Mouse (Mus musculus) ZHBTc4 (cell line): Measurements from ENCODE around the gene Slc10a7.
"Not testable (repeated sequence)": the region's sequence is repeated elsewhere in the genome, so short reads cannot be mapped to it uniquely, and the experiment has no call there.

Experiments used
- DNase-seq: peaks from one replicate; pipeline ENCODE4 v3.0.0-alpha.2; 2011; ENCODE audit warnings: low read depth, low spot score

Gene Slc10a7

GRCm38 (mm10) chr8:78664306-78664940 is 155.3 kb downstream of the Slc10a7 start:
- DNase-seq: no peak

- no peak for DNase-seq
Measured at GRCm38 (mm10) chr8:78667399-78667798, 158.3 kb downstream of the Slc10a7 start.

DNA sequence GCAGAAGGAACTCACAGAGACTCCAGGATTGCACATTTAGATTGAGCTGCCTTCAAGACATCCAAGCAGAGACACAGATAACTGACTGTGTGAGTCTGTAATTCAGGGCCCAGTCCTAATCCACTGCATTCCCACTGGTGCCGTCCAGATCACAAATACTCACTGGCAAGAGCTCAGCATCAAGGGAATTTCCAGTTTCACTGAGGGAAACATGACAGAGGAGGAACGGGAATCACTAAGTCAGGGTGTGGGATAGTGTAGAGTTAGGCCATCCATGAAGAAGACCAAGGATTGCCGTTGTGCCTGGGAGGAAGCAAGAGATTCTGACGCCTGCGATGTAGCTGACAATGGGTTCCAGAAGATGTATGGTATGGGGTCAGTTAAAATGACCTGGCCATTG is 159.1 kb downstream of the Slc10a7 start:
- no peak for DNase-seq

DNA sequence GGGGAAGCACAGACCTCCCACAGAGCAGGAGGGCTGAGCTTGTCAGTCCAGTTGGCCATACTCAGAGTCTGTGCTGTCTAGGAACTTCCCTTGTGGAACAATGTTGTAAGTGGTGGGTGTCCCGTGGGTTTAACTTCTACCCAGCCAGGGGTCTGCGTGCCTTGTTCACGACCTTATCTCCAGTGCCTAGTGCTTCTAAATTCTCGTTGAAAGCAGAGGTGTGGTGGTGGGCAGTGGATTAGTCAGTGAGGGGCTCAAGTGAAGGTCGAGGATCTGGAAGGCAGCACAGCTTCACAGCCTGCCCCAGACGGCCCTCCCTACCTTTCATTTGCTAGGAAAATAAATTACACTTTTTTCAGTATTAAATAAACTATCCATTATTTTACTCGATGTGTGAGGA is 161.1 kb downstream of the Slc10a7 start:
- no peak for DNase-seq

GRCm38 (mm10) chr8:78678541-78679219 is 169.5 kb downstream of the Slc10a7 start:
- DNase-seq: no peak

DNA sequence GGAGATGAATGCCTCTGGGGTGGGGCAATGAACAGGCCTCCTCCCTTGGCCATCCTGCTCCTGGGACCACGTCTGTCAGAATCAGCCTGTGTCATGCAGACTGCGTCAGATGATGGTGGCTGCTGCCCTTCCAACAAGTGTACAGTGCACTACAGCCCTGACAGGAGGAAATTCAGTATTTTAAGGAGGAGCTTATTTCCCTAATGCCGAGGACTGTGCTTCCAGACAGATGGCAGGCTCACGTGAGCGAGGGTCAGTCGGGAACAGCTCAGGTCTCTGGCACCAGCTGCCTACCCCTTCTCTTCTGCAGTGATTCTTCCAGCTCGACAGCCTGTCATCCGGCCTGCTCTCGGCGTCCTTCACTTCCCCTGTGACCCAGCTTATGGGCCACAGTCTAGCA is 181.6 kb downstream of the Slc10a7 start:
- no peak for DNase-seq

GRCm38 (mm10) chr8:78698331-78698741 is 189.2 kb downstream of the Slc10a7 start:
- DNase-seq: no peak

GRCm38 (mm10) chr8:78703068-78703820 is 194.1 kb downstream of the Slc10a7 start:
- DNase-seq: no peak

GRCm38 (mm10) chr8:78705980-78706379 is 196.8 kb downstream of the Slc10a7 start:
- DNase-seq: no peak

GRCm38 (mm10) chr8:78709948-78710644 is 200.9 kb downstream of the Slc10a7 start:
- DNase-seq: no peak

DNA sequence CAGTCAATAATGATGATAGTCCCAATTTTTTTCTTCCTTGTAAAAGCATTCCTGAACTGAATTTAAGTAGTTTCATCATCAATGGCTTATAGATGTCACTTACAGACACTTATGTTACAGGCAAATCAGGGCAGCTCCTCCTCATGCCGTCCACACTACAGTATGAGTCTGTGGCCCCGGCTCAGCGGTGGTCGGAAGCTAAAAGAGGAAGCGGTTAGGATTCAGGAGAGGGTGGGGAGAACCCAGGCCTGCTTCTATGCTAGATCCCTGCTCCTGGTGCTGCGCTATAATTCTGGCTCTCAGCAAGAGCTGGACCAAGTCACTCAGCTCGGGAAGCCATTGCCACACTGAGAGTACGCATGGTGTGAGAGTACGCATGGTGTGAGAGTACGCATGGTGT is 201.8 kb downstream of the Slc10a7 start:
- DNase-seq: no peak

DNA sequence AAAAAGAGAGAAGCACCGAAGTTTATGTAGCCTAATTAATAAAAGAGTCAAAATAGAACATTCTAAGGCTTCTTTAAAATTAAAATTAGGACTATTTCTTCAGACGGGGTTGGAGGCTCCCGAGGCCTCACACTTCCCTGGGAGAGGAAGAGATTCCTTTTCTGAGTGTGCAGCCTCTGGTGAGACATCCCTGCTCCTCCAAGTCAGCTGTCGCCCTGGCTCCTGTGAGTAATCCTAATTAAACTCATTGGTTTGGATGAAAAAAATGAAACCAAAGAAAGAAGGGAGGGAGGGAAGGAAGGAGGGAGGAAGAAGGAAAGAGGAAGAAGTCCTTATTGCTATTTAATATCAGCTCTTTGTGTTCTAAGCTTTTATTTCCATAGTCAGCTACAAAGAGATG is 205.7 kb downstream of the Slc10a7 start:
- no peak for DNase-seq

- DNase-seq: no peak
Measured at GRCm38 (mm10) chr8:78716546-78716945, 207.4 kb downstream of the Slc10a7 start.

DNA sequence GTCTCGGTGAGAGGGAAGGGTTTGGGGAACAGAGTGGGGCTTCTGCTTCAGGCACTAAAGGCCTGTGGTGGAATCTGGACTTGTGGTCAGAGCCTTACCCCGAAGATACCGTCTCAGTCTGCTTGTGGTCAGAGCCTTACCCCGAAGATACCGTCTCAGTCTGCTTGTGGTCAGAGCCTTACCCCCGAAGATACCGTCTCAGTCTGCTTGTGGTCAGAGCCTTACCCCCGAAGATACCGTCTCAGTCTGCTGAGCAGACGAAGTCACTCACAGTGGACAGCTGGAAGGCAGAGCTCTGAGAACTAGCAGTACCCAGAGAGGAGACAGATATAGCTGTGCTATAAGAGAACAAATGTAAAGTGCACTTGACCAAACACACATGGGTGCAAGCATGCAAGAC is 208.0 kb downstream of the Slc10a7 start:
- not testable (repeated sequence) for DNase-seq

DNA sequence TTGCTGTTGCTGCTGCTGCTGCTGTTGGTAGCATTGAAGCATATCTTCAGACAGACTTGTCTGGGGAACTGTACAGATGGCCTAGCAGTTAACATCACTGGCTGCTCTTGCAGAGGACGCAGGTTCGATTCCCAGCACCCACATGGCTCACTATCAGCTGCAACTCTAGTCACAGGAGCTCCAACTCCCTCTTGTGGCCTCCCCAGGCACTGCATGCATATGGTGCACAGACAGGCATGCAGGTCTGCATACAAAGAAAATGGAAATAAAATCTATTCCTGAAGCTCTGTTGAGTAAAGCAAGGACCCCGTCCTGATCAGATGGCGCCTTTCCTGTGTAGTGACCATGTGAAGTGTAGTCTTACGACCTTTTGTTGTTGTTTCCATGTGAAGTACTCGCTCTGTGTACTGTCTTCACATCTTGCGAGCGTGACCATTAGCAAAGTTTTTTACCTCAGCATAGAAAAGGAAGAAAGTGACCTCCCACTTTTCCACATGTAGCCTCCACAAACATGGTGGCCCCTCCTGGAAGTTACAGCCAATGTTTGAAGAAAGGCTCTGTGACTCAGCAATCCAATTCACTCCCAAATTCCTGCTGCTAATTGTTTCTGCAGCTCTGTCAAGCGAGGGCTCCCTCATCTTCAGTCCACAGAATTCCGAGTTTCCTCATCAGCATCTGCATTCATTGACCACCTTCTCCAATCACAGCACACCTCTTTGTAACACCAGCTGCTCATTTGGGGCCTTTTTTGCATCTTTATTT is 210.3 kb downstream of the Slc10a7 start:
- peak; percentile 69 for DNase-seq

GRCm38 (mm10) chr8:78720041-78720414 is 210.9 kb downstream of the Slc10a7 start:
- peak; percentile 74 for DNase-seq

- DNase-seq: no peak
Measured at GRCm38 (mm10) chr8:78721576-78721975, 212.4 kb downstream of the Slc10a7 start.

- DNase-seq: peak; percentile 40
Measured at GRCm38 (mm10) chr8:78722201-78722600, 213.1 kb downstream of the Slc10a7 start.

GRCm38 (mm10) chr8:78724832-78725231 is 215.7 kb downstream of the Slc10a7 start:
- no peak for DNase-seq

DNA sequence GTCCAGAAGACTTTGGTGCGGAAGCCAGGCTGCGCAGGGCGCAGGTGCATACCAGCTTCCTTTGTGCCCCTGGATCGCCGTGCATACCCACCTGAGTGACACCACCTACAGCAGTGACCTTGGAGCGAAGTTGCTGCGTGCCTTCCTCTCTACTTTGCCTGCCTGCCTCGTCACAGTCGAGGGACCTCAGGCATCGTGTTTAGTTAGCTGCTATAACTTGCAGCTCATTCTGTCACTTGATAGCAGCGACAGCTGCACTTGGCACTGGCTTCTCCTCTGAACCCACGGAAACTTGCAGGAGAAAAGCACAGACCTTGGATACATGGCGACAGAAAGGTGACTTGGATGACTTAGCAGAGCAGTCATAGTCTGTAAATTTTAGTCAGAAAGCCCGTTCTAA is 219.1 kb downstream of the Slc10a7 start:
- DNase-seq: no peak

GRCm38 (mm10) chr8:78732410-78732809 is 223.3 kb downstream of the Slc10a7 start:
- no peak for DNase-seq
